Mouse (Mus musculus): ENCODE results near the gene Ubald1. TPM values are rescaled to one million over a fixed set of nuclear protein-coding genes. Genes with fewer than 3 reads are reported as not detected.

Ubald1 gene
- total and polyA plus RNA-seq, 3 experiments, result 2.8 to 25.6 TPM; not detected in 1

- no peak for DNase-seq (ENCODE audit: low read depth, low spot score)
- H3K27ac ChIP-seq (ENCODE audit: control insufficient read depth, low read depth, low read length), result no peak overlapping the region
- H3K9me3 ChIP-seq (replicated peaks; ENCODE audit: insufficient read depth, low read length), result no peaks in the 10 kb centered on the region
- peaks cover 0 to 11% of the 10 kb centered on the region in 2 experiments; a peak in 3 of 4 replicates for H3K4me1 ChIP-seq (ENCODE audit: control insufficient read depth in 1 of 2, insufficient read depth in 2 of 2, low read length in 2 of 2)
- TF ChIP-seq MXI1 (IDR thresholded peaks at IDR 0.05; ENCODE audit: low read depth, low read length), result no peak
- TF ChIP-seq NELFE (IDR thresholded peaks at IDR 0.05; ENCODE audit: low read depth, low read length), result no peak
- TF ChIP-seq E2F4 (IDR thresholded peaks at IDR 0.05; ENCODE audit: borderline replicate concordance, low read depth, low read length), result no peak
- TF ChIP-seq GATA1 (IDR thresholded peaks at IDR 0.05; ENCODE audit: low read depth, low read length), result no peak
- no peak for TF ChIP-seq MYC (IDR thresholded peaks at IDR 0.05; ENCODE audit: low read depth, low read length)
- no peak for TF ChIP-seq MYB (IDR thresholded peaks at IDR 0.05; ENCODE audit: low read depth, low read length)
- no peak for TF ChIP-seq ETS1 (IDR thresholded peaks at IDR 0.05; ENCODE audit: low read depth, low read length)
- no peak for TF ChIP-seq ZKSCAN1 (IDR thresholded peaks at IDR 0.05; ENCODE audit: low read depth, low read length)
- TF ChIP-seq BHLHE40 (IDR thresholded peaks at IDR 0.05; ENCODE audit: borderline replicate concordance, low read depth, low read length), result no peak
- TF ChIP-seq POLR2AphosphoS5 (IDR thresholded peaks at IDR 0.05; ENCODE audit: borderline replicate concordance, low read depth, low read length), result no peak
- no peak for TF ChIP-seq ZC3H11A (IDR thresholded peaks at IDR 0.05; ENCODE audit: low read depth, low read length)
- no peak for TF ChIP-seq SIN3A (IDR thresholded peaks at IDR 0.05; ENCODE audit: low read length)
- TF ChIP-seq ZNF384 (IDR thresholded peaks at IDR 0.05; ENCODE audit: low read depth, low read length), result no peak
- no peak for TF ChIP-seq GABPA (IDR thresholded peaks at IDR 0.05; ENCODE audit: low read depth, low read length)
- no peak for TF ChIP-seq USF1 (IDR thresholded peaks at IDR 0.05; ENCODE audit: low read depth, low read length)
- no peak for TF ChIP-seq MEF2A (IDR thresholded peaks at IDR 0.05; ENCODE audit: extremely low read depth, insufficient replicate concordance, low read depth, low read length, poor library complexity, severe bottlenecking)
- TF ChIP-seq MAX (IDR thresholded peaks at IDR 0.05; ENCODE audit: low read length), result no peak
- H3K36me3 ChIP-seq (ENCODE audit: control insufficient read depth in 1 of 2, insufficient read depth in 2 of 2, low read length in 2 of 2), result peaks cover 0 to 8% of the 10 kb centered on the region in 2 experiments; a peak in 2 of 4 replicates
- H3K27me3 ChIP-seq (ENCODE audit: control insufficient read depth in 1 of 2, insufficient read depth in 2 of 2, low read length in 2 of 2), result no peaks in the 10 kb centered on the region
- no peak overlapping the region for H3K4me3 ChIP-seq (ENCODE audit: control insufficient read depth in 1 of 2, insufficient read depth in 1 of 2, low read depth in 2 of 2, low read length in 2 of 2)
- no peak overlapping the region for H3K9ac ChIP-seq (ENCODE audit: control insufficient read depth, low read depth, low read length, poor library complexity, severe bottlenecking)
- H3K79me2 ChIP-seq (ENCODE audit: control insufficient read depth, insufficient read depth, low read length, poor library complexity), result no peaks in the 10 kb centered on the region
Measured at GRCm38 (mm10) chr16:4870490-4870889, 9.6 kb downstream of the Ubald1 start.

- H3K27ac ChIP-seq (ENCODE audit: control insufficient read depth, low read depth, low read length), result no peak overlapping the region
- no peaks in the 10 kb centered on the region for H3K9me3 ChIP-seq (replicated peaks; ENCODE audit: insufficient read depth, low read length)
- no peaks in the 10 kb centered on the region for H3K79me2 ChIP-seq (ENCODE audit: control insufficient read depth, insufficient read depth, low read length, poor library complexity)
- no peaks in the 10 kb centered on the region; a peak in 1 of 4 replicates for H3K4me1 ChIP-seq (ENCODE audit: control insufficient read depth in 1 of 2, insufficient read depth in 2 of 2, low read length in 2 of 2)
- no peaks in the 10 kb centered on the region for H3K27me3 ChIP-seq (ENCODE audit: control insufficient read depth in 1 of 2, insufficient read depth in 2 of 2, low read length in 2 of 2)
- TF ChIP-seq MEF2A (IDR thresholded peaks at IDR 0.05; ENCODE audit: extremely low read depth, insufficient replicate concordance, low read depth, low read length, poor library complexity, severe bottlenecking) (no peak), POLR2AphosphoS5 (IDR thresholded peaks at IDR 0.05; ENCODE audit: borderline replicate concordance, low read depth, low read length) (no peak), MAX (IDR thresholded peaks at IDR 0.05; ENCODE audit: low read length) (no peak), ELF1 (IDR thresholded peaks at IDR 0.05; ENCODE audit: low read depth, low read length) (no peak), MYC (IDR thresholded peaks at IDR 0.05; ENCODE audit: low read depth, low read length) (no peak), USF1 (IDR thresholded peaks at IDR 0.05; ENCODE audit: low read depth, low read length) (no peak), CHD2 (IDR thresholded peaks at IDR 0.05; ENCODE audit: low read length) (no peak), RCOR1 (IDR thresholded peaks at IDR 0.05; ENCODE audit: low read depth, low read length) (no peak), HCFC1 (IDR thresholded peaks at IDR 0.05; ENCODE audit: low read depth, low read length) (no peak)
- no peak overlapping the region for H3K9ac ChIP-seq (ENCODE audit: control insufficient read depth, low read depth, low read length, poor library complexity, severe bottlenecking)
- H3K4me3 ChIP-seq (ENCODE audit: control insufficient read depth in 1 of 2, insufficient read depth in 1 of 2, low read depth in 2 of 2, low read length in 2 of 2), result no peak overlapping the region
- H3K36me3 ChIP-seq (ENCODE audit: control insufficient read depth in 1 of 2, insufficient read depth in 2 of 2, low read length in 2 of 2), result no peaks in the 10 kb centered on the region
- no peak for DNase-seq (ENCODE audit: low read depth, low spot score)
Measured at GRCm38 (mm10) chr16:4866101-4866695, 13.9 kb downstream of the Ubald1 start.
